Mouse (Mus musculus) layer of hippocampus, postnatal 10 days (tissue): ENCODE data around the gene Chst8. TPM values are rescaled to one million over a fixed set of nuclear protein-coding genes. Genes with fewer than 3 reads are reported as not detected.

Source experiments
- DNase-seq, 2 experiments: peaks; one replicate each; pipeline ENCODE4 v3.0.0; 2021; ENCODE audit warnings: low spot score in 2 of 2
- total RNA-seq, 2 experiments: library from RNA; stranded (reverse); gene quantifications; 2 replicates each; pipeline ENCODE4 v1.2.3; 2021

Chst8 gene
- total RNA-seq, 2 experiments from 2014 or later = 24.0 to 34.8 TPM

- peak; percentile 40 to 52 for DNase-seq
Observed at GRCm38 (mm10) chr7:34753140-34753886, 59.2 kb downstream of the Chst8 start.

GRCm38 (mm10) chr7:34752151-34752762 is 60.3 kb downstream of the Chst8 start:
- DNase-seq = no peak

GRCm38 (mm10) chr7:34750350-34750749 is 62.2 kb downstream of the Chst8 start:
- no peak for DNase-seq

- DNase-seq = peak in 1 of 2 experiments; percentile 60
Observed at GRCm38 (mm10) chr7:34749753-34750152, 62.8 kb downstream of the Chst8 start.

- DNase-seq = no peak
Observed at GRCm38 (mm10) chr7:34748501-34748900, 64.0 kb downstream of the Chst8 start.

GRCm38 (mm10) chr7:34747661-34748060 is 64.8 kb downstream of the Chst8 start:
- DNase-seq = no peak

- DNase-seq = no peak
Observed at GRCm38 (mm10) chr7:34746586-34746985, 65.9 kb downstream of the Chst8 start.

- no peak for DNase-seq
Observed at GRCm38 (mm10) chr7:34746165-34746564, 66.3 kb downstream of the Chst8 start.

GRCm38 (mm10) chr7:34745426-34745825 is 67.1 kb downstream of the Chst8 start:
- DNase-seq = no peak

- no peak for DNase-seq
Observed at GRCm38 (mm10) chr7:34744994-34745393, 67.5 kb downstream of the Chst8 start.

- DNase-seq = no peak
Observed at GRCm38 (mm10) chr7:34743411-34744085, 69.0 kb downstream of the Chst8 start.

- no peak for DNase-seq
Observed at GRCm38 (mm10) chr7:34739371-34739770, 73.1 kb downstream of the Chst8 start.

- no peak for DNase-seq
Observed at GRCm38 (mm10) chr7:34737206-34737605, 75.3 kb downstream of the Chst8 start.

GRCm38 (mm10) chr7:34734348-34734747 is 78.2 kb downstream of the Chst8 start:
- DNase-seq = no peak

- no peak for DNase-seq
Observed at GRCm38 (mm10) chr7:34728931-34729330, 83.6 kb downstream of the Chst8 start.

GRCm38 (mm10) chr7:34725206-34725605 is 87.3 kb downstream of the Chst8 start:
- no peak for DNase-seq

GRCm38 (mm10) chr7:34722551-34723230 is 89.8 kb downstream of the Chst8 start:
- DNase-seq = peak in 1 of 2 experiments; percentile 24

GRCm38 (mm10) chr7:34722151-34722550 is 90.4 kb downstream of the Chst8 start:
- no peak for DNase-seq

GRCm38 (mm10) chr7:34721650-34722048 is 90.9 kb downstream of the Chst8 start:
- DNase-seq = no peak

GRCm38 (mm10) chr7:34720882-34721649 is 91.4 kb downstream of the Chst8 start:
- DNase-seq = no peak

- peak; percentile 70 to 76 for DNase-seq
Observed at GRCm38 (mm10) chr7:34719599-34719998, 92.9 kb downstream of the Chst8 start.
